Comparison of ENCODE assay signal across 9 mouse cellular contexts in genomic region chr1:63658016-63658415, GRCm38 (mm10). TPM values are rescaled to one million over a fixed set of nuclear protein-coding genes. Genes with fewer than 3 reads are reported as not detected.
A peak's percentile ranks its signal among the peaks of the same experiment; 100 is the strongest.
DNase-seq lines count a peak whose midpoint lies in the region; ATAC-seq lines count a peak whose summit lies in the region.
"Had no signal": no experiment of that assay in that cellular context is flagged by ENCODE, and none has a peak within 500 bp of the region (broad histone marks: within the 10 kb centered on the region; RNA-seq: fewer than 3 reads in every experiment).

No protein-coding gene starts in this region.

- intact Hi-C loops in left cerebral cortex, postnatal 36 days (cut with DNase I): loop anchor here (5.0 to 10.0 kb wide), 3 partner anchors 476 to 1347 kb away; no protein-coding TSS in a partner anchor

- no peak for ATAC-seq in midbrain, embryonic 16.5 days
- peak; percentile 59; the same call in 1 of the 2 replicates for ATAC-seq in hindbrain, embryonic 15.5 days (ENCODE audit: low FRiP score, low read depth)

- H3K27ac ChIP-seq in midbrain, embryonic 10.5 days (replicated peaks): no peak overlapping the region
- no peak overlapping the region for H3K27ac ChIP-seq in midbrain, embryonic 16.5 days (ENCODE audit: low read length)
- H3K27ac ChIP-seq in hindbrain, embryonic 15.5 days (replicated peaks): no peak overlapping the region

- no peaks in the 10 kb centered on the region for H3K9me3 ChIP-seq in midbrain, embryonic 10.5 days (replicated peaks)
- H3K9me3 ChIP-seq in midbrain, embryonic 16.5 days (replicated peaks; ENCODE audit: control insufficient read depth, low read length, poor library complexity, severe bottlenecking): no peaks in the 10 kb centered on the region
- no peaks in the 10 kb centered on the region for H3K9me3 ChIP-seq in hindbrain, embryonic 15.5 days

- H3K4me1 ChIP-seq in midbrain, embryonic 10.5 days: no peaks in the 10 kb centered on the region
- H3K4me1 ChIP-seq in midbrain, embryonic 16.5 days (ENCODE audit: control insufficient read depth, insufficient read depth, low read length): no peaks in the 10 kb centered on the region
- H3K4me1 ChIP-seq in hindbrain, embryonic 15.5 days (replicated peaks): no peaks in the 10 kb centered on the region

- DNase-seq in midbrain, embryonic 10.5 days (ENCODE audit: low spot score): peak; percentile 64
- DNase-seq in adrenal gland, adult 18-20 months (ENCODE audit: low spot score in 2 of 2): peak; percentile 45 to 48
- peak; percentile 84 for DNase-seq in embryo, embryonic 10 days (ENCODE audit: low spot score)
- peak; percentile 30 to 46 for DNase-seq in left cerebral cortex, postnatal 36 days (ENCODE audit: low spot score in 2 of 2)
- peak; percentile 61 for DNase-seq in neural tube, embryonic 10.5 days (ENCODE audit: extremely low spot score, low spot score)
- peak; percentile 30 to 60 for DNase-seq in thymus, postnatal 10 days (ENCODE audit: low spot score in 2 of 2)

- WGBS in midbrain, embryonic 10.5 days: 25% methylated on average over 6 of the region's 6 CpGs
- WGBS in midbrain, embryonic 16.5 days: 12% methylated on average over 6 of the region's 6 CpGs
- 12% methylated on average over 6 of the region's 6 CpGs for WGBS in hindbrain, embryonic 15.5 days

- H3K4me3 ChIP-seq in midbrain, embryonic 10.5 days: no peak overlapping the region
- H3K4me3 ChIP-seq in midbrain, embryonic 16.5 days (ENCODE audit: low read depth, low read length): no peak overlapping the region
- H3K4me3 ChIP-seq in hindbrain, embryonic 15.5 days: no peak overlapping the region

- H3K27me3 ChIP-seq in midbrain, embryonic 10.5 days (ENCODE audit: low read depth, poor library complexity, severe bottlenecking): peaks cover 5% of the 10 kb centered on the region; the same call in 1 of the 2 replicates
- H3K27me3 ChIP-seq in midbrain, embryonic 16.5 days (ENCODE audit: control insufficient read depth, insufficient read depth, low read depth, low read length): no peaks in the 10 kb centered on the region
- H3K27me3 ChIP-seq in hindbrain, embryonic 15.5 days: no peaks in the 10 kb centered on the region

- H3K36me3 ChIP-seq in midbrain, embryonic 10.5 days: no peaks in the 10 kb centered on the region
- no peaks in the 10 kb centered on the region for H3K36me3 ChIP-seq in midbrain, embryonic 16.5 days (ENCODE audit: control insufficient read depth, insufficient read depth, low read length)
- H3K36me3 ChIP-seq in hindbrain, embryonic 15.5 days: no peaks in the 10 kb centered on the region

- H3K4me2 ChIP-seq in midbrain, embryonic 16.5 days (ENCODE audit: low read length): no peak overlapping the region
- H3K4me2 ChIP-seq in hindbrain, embryonic 15.5 days: no peak overlapping the region

- no peak overlapping the region for H3K9ac ChIP-seq in midbrain, embryonic 16.5 days (ENCODE audit: low read depth, low read length)
- H3K9ac ChIP-seq in hindbrain, embryonic 15.5 days: no peak overlapping the region

RNA-seq across cellular contexts. Expression of gene Dytn, which starts 28.7 kb away (rescaled TPM):
- polyA plus RNA-seq in midbrain, embryonic 10.5 days (2016; fragmentation: Nextera tagmentation; extraction: Ambion mirVana): not detected in 2 replicates
- polyA plus RNA-seq in midbrain, embryonic 16.5 days (2015; fragmentation: Nextera tagmentation; extraction: Ambion mirVana): 0.04 and 0.09 TPM in 2 replicates
- total RNA-seq in adrenal gland, adult 18-20 months (2021): not detected
- 0.10 and 0.29 TPM in 2 replicates for polyA plus RNA-seq in hindbrain, embryonic 15.5 days (2015; fragmentation: Nextera tagmentation; extraction: Ambion mirVana)
- under 1 TPM in 1 of 2 experiments, not detected in 1; 0.20 TPM for total RNA-seq in left cerebral cortex, postnatal 36 days (2021)
- polyA plus RNA-seq: gonadal fat pad, adult 2 months had no signal

RNA-seq across cellular contexts. Expression of gene Gm39653, which starts 42.2 kb away (rescaled TPM):
- polyA plus RNA-seq in midbrain, embryonic 10.5 days (2016; fragmentation: Nextera tagmentation; extraction: Ambion mirVana): not detected in 2 replicates
- polyA plus RNA-seq in midbrain, embryonic 16.5 days (2015; fragmentation: Nextera tagmentation; extraction: Ambion mirVana): not detected in 2 replicates
- total RNA-seq in adrenal gland, adult 18-20 months (2021): not detected
- polyA plus RNA-seq in hindbrain, embryonic 15.5 days (2015; fragmentation: Nextera tagmentation; extraction: Ambion mirVana): not detected in 2 replicates
- total RNA-seq in left cerebral cortex, postnatal 36 days (2021): under 1 TPM in 1 of 2 experiments, not detected in 1; 0.86 TPM
- polyA plus RNA-seq: gonadal fat pad, adult 2 months had no signal
